Mouse (Mus musculus): ENCODE measurements around the gene Vps11. TPM values are rescaled to one million over a fixed set of nuclear protein-coding genes. Genes with fewer than 3 reads are reported as not detected.
A peak's percentile ranks its signal among the peaks of the same experiment; 100 is the strongest.
"Not testable (repeated sequence)": the region's sequence is repeated elsewhere in the genome, so short reads cannot be mapped to it uniquely, and the experiment has no call there.

Gene Vps11
- total RNA-seq, 2 experiments from 2014 or later, result 44.2 to 44.6 TPM

DNA sequence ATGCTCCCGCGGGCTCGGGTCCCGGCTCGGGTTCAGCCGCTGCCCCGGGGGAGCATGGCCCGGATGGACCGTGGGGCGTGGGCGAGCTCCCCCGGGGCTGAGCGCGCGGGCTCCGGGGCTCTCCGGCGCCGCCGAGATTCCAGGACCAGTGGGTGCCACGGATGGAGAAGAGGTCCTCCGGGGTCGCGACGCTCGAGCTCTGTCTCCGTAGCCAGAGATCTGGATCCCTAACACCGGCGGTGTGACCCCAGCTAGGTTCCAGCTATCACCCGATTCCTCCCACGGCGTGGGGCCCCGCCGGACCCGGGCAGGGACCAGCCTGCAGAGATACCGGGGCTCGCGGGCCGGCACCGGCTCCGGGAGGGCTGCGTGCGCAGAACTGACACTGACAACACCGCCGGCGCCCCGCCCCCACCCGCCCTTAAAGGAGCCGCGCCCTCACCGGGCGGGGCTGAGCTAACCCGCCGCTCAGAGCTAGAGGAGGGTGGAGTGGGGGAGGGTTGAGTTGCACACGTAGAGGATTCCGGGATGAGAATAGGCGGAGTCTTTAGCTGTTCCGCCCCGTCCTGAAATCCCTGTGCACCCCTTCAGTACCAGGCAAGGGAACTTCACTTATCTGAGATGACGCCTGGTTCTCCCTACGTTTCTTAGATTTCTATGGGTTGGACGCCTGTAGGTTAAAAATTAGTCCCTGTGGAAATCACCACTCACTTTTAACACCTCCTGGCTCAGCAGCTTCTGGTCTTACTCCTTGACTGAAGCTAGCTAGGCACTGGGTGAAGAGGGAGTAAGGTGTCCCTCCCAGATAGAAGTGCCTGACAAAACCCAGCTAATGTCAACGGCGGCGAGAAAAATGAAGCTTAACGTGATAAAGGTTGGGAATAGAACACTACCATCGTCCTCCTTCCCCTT, 41.3 kb downstream of the Vps11 start, which contains the start of gene C2cd2l:
TSS of gene C2cd2l (minus strand) at position 399 of the 912 bp plus-strand sequence.
- intact Hi-C loops (cut with DNase I), result no loop called here

DNA sequence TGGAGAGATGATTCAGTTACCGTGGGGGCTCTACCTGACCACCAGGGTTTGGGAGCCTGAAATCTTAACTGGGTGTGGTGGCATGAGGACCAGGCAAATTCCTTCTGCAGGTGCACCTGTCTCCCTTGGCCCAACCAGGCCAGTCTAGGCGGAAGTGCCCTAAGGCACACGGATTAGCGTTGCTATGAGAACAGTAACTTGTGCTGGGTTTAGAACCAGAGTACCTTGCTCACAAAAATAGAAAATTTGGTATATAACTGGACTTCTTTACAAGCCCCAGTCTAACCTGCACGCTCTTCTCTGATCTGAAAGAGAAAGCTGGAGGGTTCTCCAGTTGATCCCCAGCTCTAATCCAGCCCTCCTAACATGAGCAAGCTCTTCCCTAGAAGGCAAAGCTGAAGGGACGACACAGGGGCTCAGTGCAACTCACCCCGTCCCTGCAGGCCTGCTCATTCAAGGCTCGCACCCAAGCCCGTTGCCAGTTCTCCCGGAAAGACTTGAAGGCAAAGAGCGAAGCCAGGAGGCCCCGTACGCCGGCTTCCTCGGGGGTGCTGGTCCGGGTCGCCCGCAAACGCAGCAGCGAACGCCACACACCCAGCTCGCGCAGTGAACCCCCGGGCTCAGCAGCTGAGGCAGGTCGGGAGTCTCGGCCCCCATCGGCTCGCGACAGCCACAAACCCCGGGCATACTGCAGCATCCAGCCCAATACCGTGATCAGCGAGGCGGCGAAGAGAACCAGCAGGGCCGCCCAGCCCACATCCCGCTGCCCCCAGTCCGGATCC, 42.2 kb downstream of the Vps11 start:
- intact Hi-C loops (cut with DNase I), result no loop called here
- DNase-seq (ENCODE audit: low spot score in 2 of 2), result no peak

More for the DNA sequence above, 41.3 kb downstream of the Vps11 start, which contains the start of gene C2cd2l:
- peak; percentile 92 to 97 for DNase-seq (ENCODE audit: low spot score in 2 of 2)

DNA sequence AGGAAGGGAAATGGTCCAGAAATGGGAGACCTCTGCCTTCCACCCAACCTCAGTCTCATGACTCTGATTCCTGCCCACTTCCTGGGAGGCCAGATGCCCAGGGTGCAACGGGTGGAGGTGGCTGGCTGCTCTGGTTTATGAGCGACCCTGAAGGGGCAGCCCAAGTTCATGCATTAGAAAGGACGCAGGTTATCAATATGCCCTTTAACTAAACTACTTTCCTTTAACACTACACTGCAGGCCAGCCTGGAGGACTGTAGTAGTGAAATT, 42.7 kb downstream of the Vps11 start:
- intact Hi-C loops (cut with DNase I), result no loop called here

DNA sequence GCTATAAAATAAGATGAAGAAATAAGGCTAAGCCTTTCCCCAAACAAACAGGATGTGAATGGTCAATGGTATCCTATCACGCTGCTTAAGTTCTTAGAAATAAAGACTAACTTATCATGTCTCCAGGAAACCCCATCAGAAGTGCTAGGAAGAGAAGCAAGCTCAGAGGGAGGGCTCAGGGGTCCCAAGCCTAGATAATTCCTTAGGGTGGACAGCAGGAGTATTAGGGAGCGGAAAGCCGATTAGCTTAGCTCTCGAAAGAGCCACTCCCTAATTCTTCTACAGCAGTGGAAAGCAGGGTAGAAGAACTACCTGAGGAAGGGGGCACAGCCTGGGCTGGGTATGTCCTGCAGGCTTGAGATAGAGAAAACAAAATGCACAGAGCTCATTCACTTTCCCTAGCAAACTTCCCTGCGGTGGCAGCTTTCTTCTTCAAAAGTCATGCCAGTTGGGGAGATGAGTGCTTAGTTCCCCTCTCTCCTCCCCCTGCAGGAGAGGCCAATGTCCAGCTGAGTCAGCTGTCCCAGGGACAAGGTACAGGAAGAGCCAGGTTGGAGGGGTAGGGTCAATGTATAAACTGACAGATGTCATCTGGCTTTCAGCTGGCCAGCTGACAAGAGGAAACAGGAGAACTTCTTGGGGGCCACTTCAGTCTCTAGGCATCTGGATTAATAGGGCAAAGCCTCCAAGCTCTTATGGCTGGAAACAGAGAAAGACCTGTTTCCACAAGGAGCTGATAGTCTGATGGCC, 43.2 kb downstream of the Vps11 start:
- DNase-seq (ENCODE audit: low spot score in 2 of 2), result no peak
- intact Hi-C loops (cut with DNase I), result no loop called here

More for the DNA sequence above, 42.7 kb downstream of the Vps11 start:
- no peak for DNase-seq (ENCODE audit: low spot score in 2 of 2)

DNA sequence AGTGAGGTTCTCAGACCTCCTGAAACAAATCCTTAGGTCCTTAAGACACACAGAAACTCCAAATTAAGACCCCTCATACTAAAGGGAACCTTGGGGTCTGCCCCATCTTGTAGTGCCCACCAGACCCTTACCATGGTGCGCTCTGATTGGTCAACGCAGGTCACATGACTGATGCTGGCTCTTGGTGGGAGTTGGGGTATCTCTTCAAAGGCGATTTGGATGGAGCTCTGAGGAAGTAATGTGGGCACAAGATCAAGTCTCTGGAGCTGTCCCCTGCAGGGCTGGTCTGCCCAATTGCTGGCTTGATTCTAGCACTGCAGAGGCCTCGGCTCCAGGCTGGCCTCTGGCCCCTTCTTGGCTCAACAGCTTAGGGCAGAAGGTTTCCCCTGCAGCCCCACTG, 44.0 kb downstream of the Vps11 start:
- DNase-seq (ENCODE audit: low spot score in 2 of 2), result no peak
- intact Hi-C loops (cut with DNase I), result no loop called here

DNA sequence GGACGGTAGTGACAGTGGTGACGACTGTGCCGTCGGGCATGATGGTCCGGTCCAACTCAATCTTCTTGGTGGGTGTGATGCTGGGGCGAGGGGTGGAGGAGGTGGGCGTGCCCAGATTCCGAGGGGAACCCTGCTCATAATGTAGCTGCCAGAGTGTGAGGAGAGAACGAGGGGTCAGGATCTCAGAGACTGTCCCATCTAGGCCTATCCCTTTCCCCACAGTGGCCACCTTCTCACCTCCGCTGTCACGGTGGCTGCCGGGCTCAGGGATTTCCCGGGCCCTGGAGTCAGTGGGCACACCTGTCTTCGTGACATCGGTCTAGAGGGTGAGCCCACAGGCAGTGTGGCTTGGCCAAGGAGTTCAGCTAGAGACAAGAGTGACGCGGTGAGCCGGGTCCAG, 46.6 kb downstream of the Vps11 start:
- no peak for DNase-seq (ENCODE audit: low spot score in 2 of 2)

DNA sequence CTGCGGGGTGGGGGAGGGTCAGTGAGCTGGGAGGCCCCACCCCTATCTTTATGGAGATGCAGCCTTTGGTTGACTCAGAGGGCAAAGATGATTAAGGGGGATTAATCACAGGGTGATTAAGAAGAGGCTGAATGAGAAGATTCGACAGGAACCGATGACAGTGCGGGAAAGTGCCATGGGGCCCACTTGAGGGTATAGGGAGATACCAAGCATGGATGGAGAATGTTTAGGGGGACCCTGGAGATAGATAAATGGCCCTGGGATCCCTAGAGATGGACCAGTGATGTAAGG, 47.3 kb downstream of the Vps11 start:
- DNase-seq (ENCODE audit: low spot score in 2 of 2), result no peak
- intact Hi-C loops (cut with DNase I), result no loop called here

More for the DNA sequence above, 46.6 kb downstream of the Vps11 start:
- intact Hi-C loops (cut with DNase I), result no loop called here

DNA sequence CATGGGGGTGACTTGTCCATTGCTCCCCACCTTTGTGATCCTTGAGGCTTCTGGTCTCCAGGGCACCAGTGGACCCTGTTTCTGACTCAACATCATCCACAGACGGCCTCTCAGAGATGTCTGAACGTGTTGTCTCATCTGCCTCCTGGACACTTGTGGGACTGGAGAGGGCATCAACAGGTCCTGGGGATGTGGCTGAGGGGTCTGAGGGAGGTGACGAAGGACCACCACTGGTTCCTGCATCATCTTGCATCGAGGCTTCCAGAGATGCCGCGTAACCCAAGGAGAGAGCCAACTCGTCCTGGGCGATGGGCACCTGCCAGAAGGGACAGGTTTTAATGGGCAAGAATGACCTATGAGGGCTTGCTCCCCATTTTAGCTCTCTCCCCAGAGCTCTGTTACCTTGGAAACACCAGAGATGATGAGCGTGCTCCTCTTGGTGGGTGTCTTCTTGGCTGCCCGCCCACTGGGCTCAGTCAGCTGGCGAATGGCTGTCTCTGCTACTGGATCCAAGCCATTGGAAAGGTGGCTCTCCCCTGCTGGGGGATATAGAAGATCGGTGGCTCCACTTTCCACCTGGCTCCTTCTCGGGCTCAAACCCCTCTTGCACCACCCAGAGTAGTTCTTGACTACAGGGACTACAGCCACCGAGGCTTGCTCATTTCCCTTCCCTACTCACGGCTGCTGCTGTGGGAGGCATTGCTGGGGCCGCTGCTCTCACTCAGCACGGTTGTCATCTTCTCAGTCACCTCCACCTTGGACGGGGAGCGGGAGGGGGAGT, 47.8 kb downstream of the Vps11 start:
- peak; percentile 87 to 88 for DNase-seq (ENCODE audit: low spot score in 2 of 2)
- intact Hi-C loops (cut with DNase I), result no loop called here

DNA sequence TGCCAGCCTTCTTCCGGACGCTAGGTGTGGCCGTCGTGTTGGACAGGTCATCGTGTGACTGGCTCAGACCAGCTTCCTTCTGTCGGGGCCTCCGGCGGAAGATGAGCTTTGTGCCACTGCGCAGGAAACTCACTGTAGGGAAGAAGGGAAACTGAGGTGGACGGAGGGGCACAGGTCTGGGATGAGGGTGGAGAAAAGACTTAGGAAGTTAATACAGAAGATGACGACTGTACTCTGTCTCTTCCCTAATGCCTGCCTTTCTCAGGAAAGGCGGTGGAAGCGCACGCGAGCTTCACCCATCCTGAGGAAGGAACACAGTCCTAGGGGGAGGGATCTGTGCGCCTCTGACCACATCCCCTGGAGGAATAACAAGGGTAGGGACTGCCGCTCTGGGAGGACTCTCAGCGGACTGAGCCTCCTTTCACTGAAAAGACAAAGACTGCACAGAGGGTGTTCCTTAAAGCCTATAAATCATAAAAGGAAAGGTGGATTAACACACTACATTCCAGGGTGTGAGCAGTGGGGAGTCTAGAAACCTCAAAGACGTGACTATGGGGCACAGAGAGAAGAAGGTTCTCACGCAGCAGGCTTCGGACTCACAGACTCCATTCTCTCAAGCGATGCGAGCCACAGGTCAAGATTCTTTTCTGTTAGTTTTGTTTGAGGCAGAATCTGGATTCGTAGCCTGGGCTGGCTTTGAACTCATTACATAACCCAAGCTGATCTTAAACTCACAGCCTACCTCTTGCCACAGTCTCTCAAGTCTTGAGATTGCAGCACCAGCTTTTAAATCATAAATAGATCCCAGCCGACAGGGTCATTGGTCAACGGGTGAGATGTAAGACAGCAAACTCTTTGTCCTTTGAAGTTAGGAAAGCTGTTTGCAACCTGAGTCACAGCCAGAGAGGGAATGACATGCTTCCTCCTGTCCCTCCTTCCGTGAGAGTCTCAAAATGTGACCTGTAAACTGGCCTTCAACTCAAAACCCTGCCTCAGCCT, 50.0 kb downstream of the Vps11 start:
- intact Hi-C loops (cut with DNase I), result no loop called here
- DNase-seq (ENCODE audit: low spot score in 2 of 2), result no peak

DNA sequence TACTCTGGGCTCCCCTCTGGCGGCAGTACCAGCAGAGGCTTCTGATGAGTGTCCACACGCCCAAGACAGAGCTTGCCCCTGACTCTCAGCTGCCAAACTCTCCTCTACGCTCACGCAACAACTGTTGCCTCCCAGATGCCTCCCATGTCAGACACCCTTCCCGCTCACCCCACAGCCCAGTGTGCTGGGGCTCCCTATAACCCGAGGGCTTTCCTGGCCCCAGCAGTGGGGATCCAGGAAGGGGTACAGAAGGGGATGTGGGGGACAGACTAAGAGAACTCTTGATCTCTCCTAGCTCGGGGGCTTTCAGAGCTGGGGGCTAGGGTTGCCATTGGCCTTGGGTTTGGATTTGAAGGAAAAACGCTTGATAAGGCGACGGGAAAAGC, 50.7 kb downstream of the Vps11 start:
- intact Hi-C loops (cut with DNase I), result no loop called here
- DNase-seq (ENCODE audit: low spot score in 2 of 2), result no peak

DNA sequence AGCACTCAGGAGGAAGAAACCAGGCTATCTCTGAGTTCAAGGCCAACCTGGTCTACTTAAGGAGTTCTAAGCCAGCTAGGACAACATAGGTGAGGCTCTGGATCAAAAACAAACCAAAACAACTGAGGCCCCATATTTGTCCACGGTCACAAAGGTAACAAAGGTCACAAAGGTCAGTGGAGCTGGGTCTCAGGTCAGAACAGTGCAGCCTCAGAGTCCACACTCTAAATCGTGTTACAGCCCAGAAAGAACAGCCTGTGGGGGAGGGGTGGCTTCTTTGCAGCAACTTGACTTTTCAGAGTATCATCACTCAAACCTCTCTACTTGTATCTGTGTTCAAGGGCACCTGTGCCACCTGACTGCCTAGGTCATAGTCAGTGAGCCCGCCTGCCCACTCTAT, 51.7 kb downstream of the Vps11 start:
- intact Hi-C loops (cut with DNase I), result no loop called here
- no peak for DNase-seq (ENCODE audit: low spot score in 2 of 2)

DNA sequence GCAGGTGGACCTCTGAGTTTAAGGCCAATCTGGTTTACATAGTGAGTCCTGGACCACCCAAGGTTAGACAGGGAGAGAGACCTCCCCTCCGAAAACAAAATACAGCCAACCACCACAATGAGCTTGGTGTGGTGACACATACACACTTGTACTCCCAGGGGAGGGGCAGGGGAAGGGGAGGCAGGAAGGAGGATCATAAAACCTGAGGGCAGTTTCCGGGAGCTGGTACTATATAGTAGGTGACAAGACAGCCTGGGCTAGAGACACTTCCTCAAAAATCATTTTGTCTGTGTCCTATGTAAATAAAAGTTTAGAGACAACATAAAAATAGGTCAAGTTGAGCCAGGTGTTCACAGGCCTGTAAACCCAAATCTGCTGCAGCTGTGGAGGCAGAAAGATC, 54.2 kb downstream of the Vps11 start:
- no peak for DNase-seq (ENCODE audit: low spot score in 2 of 2)
- intact Hi-C loops (cut with DNase I), result no loop called here

DNA sequence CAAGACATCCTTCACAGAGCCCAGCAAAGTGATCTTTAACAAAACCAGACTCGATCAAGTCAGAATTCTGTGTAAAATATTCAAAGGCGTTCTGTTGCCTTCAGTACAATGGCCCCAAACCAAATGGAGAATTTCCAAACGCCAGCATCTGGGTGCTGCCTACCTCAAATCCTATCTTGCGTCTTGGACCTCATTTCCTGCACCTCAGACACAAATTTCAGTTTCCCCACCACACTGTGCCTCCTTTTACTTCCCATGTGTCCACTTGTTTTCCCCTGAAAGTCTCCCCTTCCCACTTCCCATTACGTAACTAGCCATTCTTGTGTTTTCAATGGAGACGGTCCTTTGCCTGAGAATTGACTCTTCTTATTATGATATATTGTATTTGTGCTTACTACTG, 54.9 kb downstream of the Vps11 start:
- DNase-seq (ENCODE audit: low spot score in 2 of 2), result no peak
- intact Hi-C loops (cut with DNase I), result no loop called here

DNA sequence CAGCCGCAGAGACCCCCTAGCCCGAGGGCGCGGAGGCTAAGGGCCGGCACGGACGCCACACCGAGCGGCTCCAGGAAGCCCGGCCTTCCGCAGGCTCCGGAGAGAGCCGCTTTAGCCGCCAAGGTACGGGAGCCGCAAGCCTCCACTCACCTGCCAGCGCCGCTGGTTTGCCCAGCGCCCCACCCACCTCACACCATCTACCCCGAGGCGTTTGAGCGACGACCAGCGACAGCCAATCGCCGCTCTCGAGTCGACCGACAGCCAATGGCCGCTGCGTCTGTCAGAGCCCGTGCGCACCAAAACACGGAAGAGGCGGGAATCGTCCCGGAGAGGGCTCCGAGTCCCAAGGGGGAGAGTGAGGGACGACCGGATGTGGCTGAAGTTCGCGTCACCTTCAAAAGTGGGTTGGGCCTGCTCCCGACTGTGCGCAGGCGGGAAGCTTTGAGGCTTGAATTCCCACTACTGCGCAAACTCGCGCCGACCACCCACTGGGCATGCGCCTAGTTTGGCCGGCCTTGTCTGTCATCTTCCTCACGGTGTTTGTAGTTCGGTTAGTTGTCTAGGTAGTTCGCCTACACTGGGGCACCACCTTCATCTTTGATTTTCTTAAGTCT, 55.9 kb downstream of the Vps11 start, which contains the start of gene Hinfp:
TSS of gene Hinfp (minus strand) at position 206 of the 614 bp plus-strand sequence.
- peak; percentile 99 for DNase-seq (ENCODE audit: low spot score in 2 of 2)
- intact Hi-C loops (cut with DNase I), result no loop called here

DNA sequence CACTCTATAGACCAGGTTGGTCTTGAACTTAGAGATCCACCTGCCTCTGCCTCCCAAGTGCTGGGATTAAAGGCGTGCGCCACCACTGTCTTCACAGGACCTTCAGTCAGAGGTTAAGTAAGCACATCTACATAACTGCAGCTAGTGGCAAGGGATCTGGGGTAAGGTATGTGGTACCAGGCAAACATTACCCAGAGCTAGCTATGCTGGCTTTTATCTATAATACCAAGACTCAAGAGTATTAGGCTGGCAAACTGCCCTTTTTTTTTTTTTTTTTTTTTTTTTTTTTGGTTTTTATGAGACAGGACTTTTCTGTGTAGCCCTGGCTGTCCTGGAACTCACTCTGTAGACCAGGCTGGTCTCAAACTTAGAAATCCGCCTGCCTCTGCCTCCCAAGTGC, 61.5 kb downstream of the Vps11 start:
- intact Hi-C loops (cut with DNase I); DNase-seq (ENCODE audit: low spot score in 2 of 2): not testable (repeated sequence)

Data from left cerebral cortex, postnatal 14 days (tissue).